Mouse (Mus musculus): ENCODE data around the gene Pfkm.

Gene Pfkm

GRCm38 (mm10) chr15:98092372-98093120, at the start of gene Pfkm:
Pfkm (plus strand) TSS chr15:98092589.
- in situ Hi-C loops (cut with MboI; ENCODE audit: low sequenced_read_pairs) = no loop called here

GRCm38 (mm10) chr15:98043967-98044366, 48.4 kb upstream of the Pfkm start:
- in situ Hi-C loops (cut with MboI; ENCODE audit: low sequenced_read_pairs) = no loop called here

- in situ Hi-C loops (cut with MboI; ENCODE audit: low sequenced_read_pairs) = no loop called here
These were observed 48.0 kb upstream of the Pfkm start for GRCm38 (mm10) chr15:98044387-98044786.

GRCm38 (mm10) chr15:98048918-98049700, 43.3 kb upstream of the Pfkm start:
- in situ Hi-C loops (cut with MboI; ENCODE audit: low sequenced_read_pairs) = no loop called here

- in situ Hi-C loops (cut with MboI; ENCODE audit: low sequenced_read_pairs) = no loop called here
These were observed 40.7 kb upstream of the Pfkm start for GRCm38 (mm10) chr15:98051685-98052084.

GRCm38 (mm10) chr15:98055246-98055645, 37.1 kb upstream of the Pfkm start:
- in situ Hi-C loops (cut with MboI; ENCODE audit: low sequenced_read_pairs) = no loop called here

- in situ Hi-C loops (cut with MboI; ENCODE audit: low sequenced_read_pairs) = no loop called here
These were observed 26.5 kb upstream of the Pfkm start for GRCm38 (mm10) chr15:98065881-98066280.

- in situ Hi-C loops (cut with MboI; ENCODE audit: low sequenced_read_pairs) = no loop called here
These were observed 25.8 kb upstream of the Pfkm start for GRCm38 (mm10) chr15:98066602-98067001.

GRCm38 (mm10) chr15:98067492-98067891, 24.9 kb upstream of the Pfkm start:
- in situ Hi-C loops (cut with MboI; ENCODE audit: low sequenced_read_pairs) = no loop called here

- in situ Hi-C loops (cut with MboI; ENCODE audit: low sequenced_read_pairs) = no loop called here
These were observed 23.9 kb upstream of the Pfkm start for GRCm38 (mm10) chr15:98068506-98068905.

- in situ Hi-C loops (cut with MboI; ENCODE audit: low sequenced_read_pairs) = no loop called here
These were observed 22.7 kb upstream of the Pfkm start for GRCm38 (mm10) chr15:98069566-98070245.

GRCm38 (mm10) chr15:98070376-98070775, 22.0 kb upstream of the Pfkm start:
- in situ Hi-C loops (cut with MboI; ENCODE audit: low sequenced_read_pairs) = no loop called here

- in situ Hi-C loops (cut with MboI; ENCODE audit: low sequenced_read_pairs) = no loop called here
These were observed 17.9 kb upstream of the Pfkm start for GRCm38 (mm10) chr15:98074521-98074920.

- in situ Hi-C loops (cut with MboI; ENCODE audit: low sequenced_read_pairs) = no loop called here
These were observed 17.4 kb upstream of the Pfkm start for GRCm38 (mm10) chr15:98075034-98075433.

- in situ Hi-C loops (cut with MboI; ENCODE audit: low sequenced_read_pairs) = no loop called here
These were observed 15.5 kb upstream of the Pfkm start for GRCm38 (mm10) chr15:98076901-98077300.

GRCm38 (mm10) chr15:98088889-98089288, 3.5 kb upstream of the Pfkm start:
- in situ Hi-C loops (cut with MboI; ENCODE audit: low sequenced_read_pairs) = no loop called here

GRCm38 (mm10) chr15:98089421-98090183, 2.8 kb upstream of the Pfkm start:
- in situ Hi-C loops (cut with MboI; ENCODE audit: low sequenced_read_pairs) = no loop called here

- in situ Hi-C loops (cut with MboI; ENCODE audit: low sequenced_read_pairs) = no loop called here
These were observed 548 bp upstream of the Pfkm start for GRCm38 (mm10) chr15:98091841-98092240.

GRCm38 (mm10) chr15:98093121-98094011, 977 bp downstream of the Pfkm start, which contains the start of gene Senp1:
Senp1 (minus strand) TSS chr15:98093744.
- in situ Hi-C loops (cut with MboI; ENCODE audit: low sequenced_read_pairs) = no loop called here

- in situ Hi-C loops (cut with MboI; ENCODE audit: low sequenced_read_pairs) = no loop called here
These were observed 2.5 kb downstream of the Pfkm start for GRCm38 (mm10) chr15:98094905-98095304.
